15 mouse cellular contexts compared by ENCODE assay signal in genomic region chr7:73185591-73185990, GRCm38 (mm10).
DNase-seq lines count a peak whose midpoint lies in the region; ATAC-seq lines count a peak whose summit lies in the region.
"Had no signal": no experiment of that assay in that cellular context is flagged by ENCODE, and none has a peak within 500 bp of the region (broad histone marks: within the 10 kb centered on the region; RNA-seq: fewer than 3 reads in every experiment).

No protein-coding gene starts in this region.

- peak overlapping the region; percentile 88 for H3K27ac ChIP-seq in forebrain, embryonic 10.5 days
- H3K27ac ChIP-seq in forebrain, embryonic 14.5 days (ENCODE audit: low read depth, low read length): peak overlapping the region; percentile 77; the same call in 1 of the 2 replicates
- H3K27ac ChIP-seq in hindbrain, embryonic 16.5 days (ENCODE audit: low read depth, low read length): peak overlapping the region; percentile 69
- H3K27ac ChIP-seq in neural tube, embryonic 12.5 days: 0 out of 2 replicates have a peak overlapping the region, but pooled peaks have one; percentile 42
- H3K27ac ChIP-seq: limb, embryonic 13.5 days had no signal

- no peak overlapping the region for H3K4me3 ChIP-seq in forebrain, embryonic 10.5 days
- no peak overlapping the region for H3K4me3 ChIP-seq in forebrain, embryonic 14.5 days (ENCODE audit: low read depth, low read length)
- no peak overlapping the region for H3K4me3 ChIP-seq in hindbrain, embryonic 16.5 days (ENCODE audit: low read length)
- no peak overlapping the region for H3K4me3 ChIP-seq in neural tube, embryonic 12.5 days
- H3K4me3 ChIP-seq: limb, embryonic 13.5 days had no signal

- H3K9ac ChIP-seq in forebrain, embryonic 14.5 days (ENCODE audit: low read length): peak overlapping the region; percentile 35; the same call in 1 of the 2 replicates
- no peak overlapping the region for H3K9ac ChIP-seq in hindbrain, embryonic 16.5 days (ENCODE audit: low read depth, low read length)
- no peak overlapping the region for H3K9ac ChIP-seq in neural tube, embryonic 12.5 days
- H3K9ac ChIP-seq: limb, embryonic 13.5 days had no signal

- no peak overlapping the region for H3K4me2 ChIP-seq in forebrain, embryonic 14.5 days (ENCODE audit: low read length)
- no peak overlapping the region for H3K4me2 ChIP-seq in hindbrain, embryonic 16.5 days (ENCODE audit: low read length)
- H3K4me2 ChIP-seq in neural tube, embryonic 12.5 days (replicated peaks): no peak overlapping the region
- H3K4me2 ChIP-seq: limb, embryonic 13.5 days had no signal

- H3K9me3 ChIP-seq in forebrain, embryonic 10.5 days: peaks cover 15% of the 10 kb centered on the region
- H3K9me3 ChIP-seq in forebrain, embryonic 14.5 days (replicated peaks; ENCODE audit: control insufficient read depth, low read length): no peaks in the 10 kb centered on the region; the same call in 1 of the 2 replicates
- no peaks in the 10 kb centered on the region for H3K9me3 ChIP-seq in hindbrain, embryonic 16.5 days (ENCODE audit: control insufficient read depth, low read length)
- H3K9me3 ChIP-seq in neural tube, embryonic 12.5 days: no peaks in the 10 kb centered on the region

- peaks cover 38% of the 10 kb centered on the region for H3K4me1 ChIP-seq in forebrain, embryonic 10.5 days
- H3K4me1 ChIP-seq in forebrain, embryonic 14.5 days (ENCODE audit: control insufficient read depth, insufficient read depth, low read length): peaks cover 13% of the 10 kb centered on the region; the same call in 1 of the 2 replicates
- peaks cover 7% of the 10 kb centered on the region for H3K4me1 ChIP-seq in hindbrain, embryonic 16.5 days (ENCODE audit: control insufficient read depth, insufficient read depth, low read depth, low read length)
- peaks cover 16% of the 10 kb centered on the region for H3K4me1 ChIP-seq in neural tube, embryonic 12.5 days
- H3K4me1 ChIP-seq: limb, embryonic 13.5 days had no signal

- DNase-seq in forebrain, embryonic 10.5 days (ENCODE audit: extremely low spot score, low spot score): no peak
- no peak for DNase-seq in forebrain, embryonic 14.5 days (ENCODE audit: low spot score)
- DNase-seq in cerebellum, adult 9-10 months: no peak
- DNase-seq in gastrocnemius, postnatal 4 days (ENCODE audit: low spot score in 2 of 2): no peak
- no peak for DNase-seq in cerebellum, adult 9-11 months
- DNase-seq: heart, adult 18-20 months; heart, postnatal 10 days; kidney, postnatal 25 days; lung, adult 18-20 months; lung, postnatal 4 days had no signal

- peaks cover 10% of the 10 kb centered on the region for H3K27me3 ChIP-seq in forebrain, embryonic 10.5 days (ENCODE audit: poor library complexity, severe bottlenecking)
- no peaks in the 10 kb centered on the region for H3K27me3 ChIP-seq in forebrain, embryonic 14.5 days (replicated peaks; ENCODE audit: control insufficient read depth, insufficient read depth, low read length)
- no peaks in the 10 kb centered on the region for H3K27me3 ChIP-seq in hindbrain, embryonic 16.5 days (replicated peaks; ENCODE audit: control insufficient read depth, insufficient read depth, low read length)
- H3K27me3 ChIP-seq in neural tube, embryonic 12.5 days (replicated peaks): no peaks in the 10 kb centered on the region
- H3K27me3 ChIP-seq: limb, embryonic 13.5 days had no signal

- WGBS in forebrain, embryonic 10.5 days: 83% methylated on average over 5 of the region's 5 CpGs
- WGBS in forebrain, embryonic 14.5 days: 73% methylated on average over 5 of the region's 5 CpGs
- 58% methylated on average over 5 of the region's 5 CpGs for WGBS in hindbrain, embryonic 16.5 days
- WGBS in neural tube, embryonic 12.5 days: 75% methylated on average over 5 of the region's 5 CpGs

- peaks cover 5% of the 10 kb centered on the region; the same call in 1 of the 2 replicates for H3K36me3 ChIP-seq in forebrain, embryonic 10.5 days (replicated peaks)
- no peaks in the 10 kb centered on the region for H3K36me3 ChIP-seq in forebrain, embryonic 14.5 days (ENCODE audit: control insufficient read depth, insufficient read depth, low read length)
- H3K36me3 ChIP-seq in hindbrain, embryonic 16.5 days (ENCODE audit: control insufficient read depth, insufficient read depth, low read length): no peaks in the 10 kb centered on the region
- H3K36me3 ChIP-seq in neural tube, embryonic 12.5 days: no peaks in the 10 kb centered on the region
- H3K36me3 ChIP-seq: limb, embryonic 13.5 days had no signal

- ATAC-seq in forebrain, embryonic 14.5 days: peak; percentile 22
- 0 out of 2 replicates have a peak, but pooled peaks have one; percentile 7 for ATAC-seq in hindbrain, embryonic 16.5 days
- peak; percentile 21; the same call in 1 of the 2 replicates for ATAC-seq in neural tube, embryonic 12.5 days (ENCODE audit: low FRiP score, low read depth)
- ATAC-seq: activated CD4-positive, CD25-positive, alpha-beta regulatory T cell, adult 4 months; intestine, postnatal 0 days had no signal
